Mouse (Mus musculus) cerebellum, postnatal 14 days (tissue): ENCODE data around the gene Tmem198.
A peak's percentile ranks its signal among the peaks of the same experiment; 100 is the strongest.

Experiments
- DNase-seq, 2 experiments: peaks; one replicate each; pipeline ENCODE4 v3.0.0; 2021; ENCODE audit warnings: mixed read lengths in 2 of 2

The Tmem198 gene

GRCm38 (mm10) chr1:75519576-75519975 lies 40.2 kb downstream of the Tmem198 start:
- DNase-seq, result no peak

GRCm38 (mm10) chr1:75521321-75522031 lies 42.1 kb downstream of the Tmem198 start, which contains the start of gene Stk11ip:
Gene Stk11ip (plus strand): TSS chr1:75521529.
- peak; percentile 90 to 93 for DNase-seq

GRCm38 (mm10) chr1:75524679-75525078 lies 45.3 kb downstream of the Tmem198 start:
- no peak for DNase-seq

- DNase-seq, result no peak
These were observed 51.2 kb downstream of the Tmem198 start for GRCm38 (mm10) chr1:75530546-75530945.

DNA sequence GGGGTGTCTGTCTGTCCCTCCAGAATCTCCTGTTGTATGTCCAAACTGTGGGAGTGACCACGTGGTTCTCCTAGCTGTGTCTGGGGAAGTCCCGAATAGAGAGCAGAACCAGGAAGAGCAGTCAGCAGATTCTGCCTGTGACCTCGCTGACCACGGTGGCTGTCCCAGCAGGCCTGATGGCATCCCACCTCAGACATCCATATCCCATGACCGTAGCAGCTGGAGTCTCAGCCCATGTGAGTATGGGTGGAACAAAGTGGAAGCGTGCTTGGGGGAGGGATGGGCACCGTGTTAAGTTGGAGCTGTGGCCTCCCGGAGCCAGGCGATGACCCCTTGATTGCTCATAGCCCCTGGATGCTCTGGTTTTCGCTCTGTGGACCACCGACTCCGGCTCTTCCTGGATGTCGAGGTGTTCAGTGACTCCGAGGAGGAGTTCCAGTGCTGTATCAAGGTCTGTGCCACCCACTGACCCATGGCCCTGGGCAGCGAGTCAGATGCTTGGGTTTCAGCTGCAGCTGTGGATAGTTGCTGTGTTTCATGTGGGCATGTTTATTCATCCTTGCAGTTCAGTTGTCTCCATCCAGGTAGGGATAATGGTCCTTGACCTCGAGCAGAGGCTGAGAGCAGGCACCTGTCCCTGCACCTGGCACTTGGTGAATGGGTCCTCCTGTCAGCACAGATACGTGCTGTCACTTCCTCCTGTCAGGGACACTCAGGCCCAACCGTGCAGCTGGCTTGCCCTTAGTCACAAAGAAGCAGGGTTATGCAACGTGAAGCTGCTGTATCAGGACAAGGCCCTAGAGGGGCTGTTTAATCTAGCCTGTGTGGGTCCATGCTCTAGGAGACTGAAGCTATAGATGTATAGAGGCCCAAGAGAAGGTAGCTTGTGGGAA lies 53.2 kb downstream of the Tmem198 start:
- no peak for DNase-seq

- no peak for DNase-seq
These were observed 54.3 kb downstream of the Tmem198 start for GRCm38 (mm10) chr1:75533325-75534252.
